Mouse (Mus musculus) stomach, embryonic 15.5 days (tissue): ENCODE measurements around the gene Cxcr6. TPM values are rescaled to one million over a fixed set of nuclear protein-coding genes. Genes with fewer than 3 reads are reported as not detected.
"Not testable (repeated sequence)": the region's sequence is repeated elsewhere in the genome, so short reads cannot be mapped to it uniquely, and the experiment has no call there.

Experiments used
- ATAC-seq: fragments of 200-750 bp; cut with Nextera tagmentation; 2 replicates; pipeline ENCODE4 v1.8.0; 2017; ENCODE audit warnings: low read depth, moderate number of reproducible peaks, moderate TSS enrichment; ENCODE audit not compliant: insufficient read depth, low FRiP score
- H3K27ac ChIP-seq: fragments of 300-500 bp; sonication (generic); 2 replicates; pipeline ENCODE4 v1.5.1; 2015; ENCODE audit warnings: mild to moderate bottlenecking, inconsistent platforms
- H3K27me3 ChIP-seq: fragments of 300-500 bp; sonication (generic); replicated peaks from 2 replicates; pipeline ENCODE4 v1.6.1; 2015; ENCODE audit warnings: inconsistent platforms
- H3K36me3 ChIP-seq: fragments of 300-500 bp; sonication (generic); 2 replicates; pipeline ENCODE4 v1.6.1; 2015; ENCODE audit warnings: inconsistent platforms
- H3K4me1 ChIP-seq: fragments of 300-500 bp; sonication (generic); 2 replicates; pipeline ENCODE4 v1.6.1; 2015; ENCODE audit warnings: inconsistent platforms
- H3K4me2 ChIP-seq: fragments of 300-500 bp; sonication (generic); 2 replicates; pipeline ENCODE4 v1.6.1; 2015; ENCODE audit warnings: mild to moderate bottlenecking, inconsistent platforms
- H3K4me3 ChIP-seq: fragments of 300-500 bp; sonication (generic); replicated peaks from 2 replicates; pipeline ENCODE4 v1.5.1; 2015; ENCODE audit warnings: inconsistent platforms
- H3K9ac ChIP-seq: fragments of 300-500 bp; sonication (generic); 2 replicates; pipeline ENCODE4 v1.6.1; 2015; ENCODE audit warnings: inconsistent platforms
- H3K9me3 ChIP-seq: fragments of 300-500 bp; sonication (generic); 2 replicates; pipeline ENCODE4 v1.6.1; 2016; ENCODE audit warnings: inconsistent platforms
- WGBS: fragments of 180-500 bp; shearing (Covaris S2); methylation state at CpG from one replicate; pipeline ENCODE4 v1.1.7; 2015; 5-methylcytosine and 5-hydroxymethylcytosine counted together
- polyA plus RNA-seq: library from polyadenylated mRNA; unstranded; fragments of >200 nt; fragmentation: Nextera tagmentation; extraction: Ambion mirVana; gene quantifications from 2 replicates; pipeline ENCODE4 v1.2.1, GENCODE M21; 2015

Cxcr6 gene
- polyA plus RNA-seq, result 0.88 and 1.1 TPM in 2 replicates

GRCm38 (mm10) chr9:123806267-123806666 lies at the start of gene Cxcr6:
Gene Cxcr6, plus strand, starts transcription at chr9:123806475.
- 84% methylated on average over 5 of the region's 5 CpGs for WGBS
- H3K4me3 ChIP-seq, result no peak within 1 kb of the TSS
- H3K27ac ChIP-seq, result no peak within 1 kb of the TSS
- H3K4me2 ChIP-seq, result no peak within 1 kb of the TSS
- H3K9ac ChIP-seq, result no peak within 1 kb of the TSS
- H3K4me1 ChIP-seq, result no peaks in the 10 kb centered on the region
- H3K9me3 ChIP-seq, result no peaks in the 10 kb centered on the region
- 0 out of 2 replicates have a peak, but pooled peaks cover 6% of the 10 kb centered on the region for H3K36me3 ChIP-seq
- ATAC-seq, result no peak
- H3K27me3 ChIP-seq, result no peaks in the 10 kb centered on the region

- ATAC-seq, result no peak
- H3K4me2 ChIP-seq, result no peak overlapping the region
- H3K4me3 ChIP-seq, result no peak overlapping the region
- H3K9me3 ChIP-seq, result no peaks in the 10 kb centered on the region
- H3K4me1 ChIP-seq, result no peaks in the 10 kb centered on the region
- no peak overlapping the region for H3K27ac ChIP-seq
- H3K27me3 ChIP-seq, result no peaks in the 10 kb centered on the region
- 62% methylated on average over 3 of the region's 3 CpGs for WGBS
- H3K36me3 ChIP-seq, result no peaks in the 10 kb centered on the region
- no peak overlapping the region for H3K9ac ChIP-seq
These were observed 49.5 kb upstream of the Cxcr6 start for GRCm38 (mm10) chr9:123756752-123757151.

GRCm38 (mm10) chr9:123757326-123757725 lies 48.9 kb upstream of the Cxcr6 start:
- Histone ChIP-seq H3K4me3 (no peak overlapping the region), H3K9ac (no peak overlapping the region), H3K27me3 (no peaks in the 10 kb centered on the region), H3K36me3 (no peaks in the 10 kb centered on the region), H3K27ac (no peak overlapping the region), H3K4me2 (no peak overlapping the region), H3K9me3 (no peaks in the 10 kb centered on the region), H3K4me1 (no peaks in the 10 kb centered on the region)
- 51% methylated on average over 2 of the region's 2 CpGs for WGBS
- no peak for ATAC-seq

- WGBS, result 60% methylated on average over 1 of the region's 1 CpGs
- Histone ChIP-seq H3K27ac (no peak overlapping the region), H3K4me3 (no peak overlapping the region), H3K9me3 (no peaks in the 10 kb centered on the region), H3K4me2 (no peak overlapping the region), H3K36me3 (no peaks in the 10 kb centered on the region), H3K9ac (no peak overlapping the region), H3K4me1 (no peaks in the 10 kb centered on the region), H3K27me3 (no peaks in the 10 kb centered on the region)
- ATAC-seq, result no peak
These were observed 48.1 kb upstream of the Cxcr6 start for GRCm38 (mm10) chr9:123758156-123758555.

- Histone ChIP-seq H3K27ac (no peak overlapping the region), H3K9ac (no peak overlapping the region), H3K4me1 (no peaks in the 10 kb centered on the region), H3K27me3 (no peaks in the 10 kb centered on the region), H3K9me3 (no peaks in the 10 kb centered on the region), H3K36me3 (no peaks in the 10 kb centered on the region), H3K4me3 (no peak overlapping the region), H3K4me2 (no peak overlapping the region)
- ATAC-seq, result no peak
- WGBS, result 73% methylated on average over 4 of the region's 4 CpGs
These were observed 47.6 kb upstream of the Cxcr6 start for GRCm38 (mm10) chr9:123758645-123759044.

- no peak for ATAC-seq
- H3K27me3 ChIP-seq, result no peaks in the 10 kb centered on the region
- H3K4me1 ChIP-seq, result no peaks in the 10 kb centered on the region
- no peak overlapping the region for H3K9ac ChIP-seq
- H3K4me3 ChIP-seq, result no peak overlapping the region
- no peaks in the 10 kb centered on the region for H3K9me3 ChIP-seq
- no peaks in the 10 kb centered on the region for H3K36me3 ChIP-seq
- H3K4me2 ChIP-seq, result no peak overlapping the region
- 86% methylated on average over 3 of the region's 3 CpGs for WGBS
- no peak overlapping the region for H3K27ac ChIP-seq
These were observed 45.5 kb upstream of the Cxcr6 start for GRCm38 (mm10) chr9:123760806-123761205.

- Histone ChIP-seq H3K9ac (no peak overlapping the region), H3K9me3 (no peaks in the 10 kb centered on the region), H3K27me3 (no peaks in the 10 kb centered on the region), H3K4me1 (no peaks in the 10 kb centered on the region), H3K4me3 (no peak overlapping the region), H3K4me2 (no peak overlapping the region), H3K36me3 (no peaks in the 10 kb centered on the region), H3K27ac (no peak overlapping the region)
- no peak for ATAC-seq
- WGBS, result 64% methylated on average over 4 of the region's 4 CpGs
These were observed 43.4 kb upstream of the Cxcr6 start for GRCm38 (mm10) chr9:123762886-123763285.

GRCm38 (mm10) chr9:123763771-123764170 lies 42.5 kb upstream of the Cxcr6 start:
- H3K4me1 ChIP-seq, result no peaks in the 10 kb centered on the region
- no peaks in the 10 kb centered on the region for H3K36me3 ChIP-seq
- no peak overlapping the region for H3K4me2 ChIP-seq
- H3K9ac ChIP-seq, result no peak overlapping the region
- H3K27me3 ChIP-seq, result no peaks in the 10 kb centered on the region
- no peak overlapping the region for H3K4me3 ChIP-seq
- no peaks in the 10 kb centered on the region for H3K9me3 ChIP-seq
- no peak for ATAC-seq
- WGBS, result 72% methylated on average over 3 of the region's 3 CpGs
- no peak overlapping the region for H3K27ac ChIP-seq

GRCm38 (mm10) chr9:123766996-123767395 lies 39.3 kb upstream of the Cxcr6 start:
- no peak for ATAC-seq
- no peak overlapping the region for H3K4me3 ChIP-seq
- H3K9ac ChIP-seq, result no peak overlapping the region
- no peaks in the 10 kb centered on the region for H3K9me3 ChIP-seq
- WGBS, result 74% methylated on average over 3 of the region's 3 CpGs
- no peaks in the 10 kb centered on the region for H3K36me3 ChIP-seq
- no peaks in the 10 kb centered on the region for H3K27me3 ChIP-seq
- no peak overlapping the region for H3K27ac ChIP-seq
- H3K4me1 ChIP-seq, result no peaks in the 10 kb centered on the region
- no peak overlapping the region for H3K4me2 ChIP-seq

GRCm38 (mm10) chr9:123768443-123768842 lies 37.8 kb upstream of the Cxcr6 start:
- no peaks in the 10 kb centered on the region for H3K4me1 ChIP-seq
- H3K27me3 ChIP-seq, result no peaks in the 10 kb centered on the region
- 78% methylated on average over 1 of the region's 1 CpGs for WGBS
- no peak for ATAC-seq
- no peaks in the 10 kb centered on the region for H3K9me3 ChIP-seq
- no peak overlapping the region for H3K9ac ChIP-seq
- no peaks in the 10 kb centered on the region for H3K36me3 ChIP-seq
- H3K4me2 ChIP-seq, result no peak overlapping the region
- H3K4me3 ChIP-seq, result no peak overlapping the region
- H3K27ac ChIP-seq, result no peak overlapping the region

- Histone ChIP-seq H3K27ac (no peak overlapping the region), H3K27me3 (no peaks in the 10 kb centered on the region), H3K4me3 (no peak overlapping the region), H3K36me3 (no peaks in the 10 kb centered on the region), H3K4me2 (no peak overlapping the region), H3K9ac (no peak overlapping the region), H3K9me3 (no peaks in the 10 kb centered on the region), H3K4me1 (no peaks in the 10 kb centered on the region)
- no peak for ATAC-seq
- WGBS, result 40% methylated on average over 6 of the region's 6 CpGs
These were observed 36.7 kb upstream of the Cxcr6 start for GRCm38 (mm10) chr9:123769532-123769931.

- H3K4me2 ChIP-seq, result not testable (repeated sequence)
- 32% methylated on average over 2 of the region's 2 CpGs for WGBS
These were observed 33.0 kb upstream of the Cxcr6 start for GRCm38 (mm10) chr9:123773299-123773698.

GRCm38 (mm10) chr9:123788855-123789529 lies 17.3 kb upstream of the Cxcr6 start:
- no peak overlapping the region for H3K4me3 ChIP-seq
- H3K4me1 ChIP-seq, result no peaks in the 10 kb centered on the region
- no peak for ATAC-seq
- H3K27me3 ChIP-seq, result no peaks in the 10 kb centered on the region
- H3K4me2 ChIP-seq, result no peak overlapping the region
- 62% methylated on average over 4 of the region's 4 CpGs for WGBS
- H3K27ac ChIP-seq, result no peak overlapping the region
- no peaks in the 10 kb centered on the region for H3K9me3 ChIP-seq
- H3K9ac ChIP-seq, result no peak overlapping the region
- peaks cover 21% of the 10 kb centered on the region for H3K36me3 ChIP-seq

More at GRCm38 (mm10) chr9:123773299-123773698, 33.0 kb upstream of the Cxcr6 start:
- H3K9ac ChIP-seq, H3K4me1 ChIP-seq, H3K27me3 ChIP-seq, H3K4me3 ChIP-seq, ATAC-seq, H3K9me3 ChIP-seq, H3K36me3 ChIP-seq, H3K27ac ChIP-seq: not testable (repeated sequence)
